Mouse (Mus musculus): Measurements from ENCODE around the gene Idnk. TPM values are rescaled to one million over a fixed set of nuclear protein-coding genes. Genes with fewer than 3 reads are reported as not detected.
A peak's percentile ranks its signal among the peaks of the same experiment; 100 is the strongest.

Idnk gene
- 57.8 and 62.7 TPM in 2 replicates for polyA plus RNA-seq (2014; fragmentation: Nextera tagmentation; extraction: Ambion mirVana)

GRCm38 (mm10) chr13:58157447-58158098 lies at the start of gene Idnk:
Idnk (plus strand) TSS chr13:58157649.
- Histone ChIP-seq H3K27ac (ENCODE audit: low read depth, low read length) (peak within 1 kb of the TSS; percentile 24; the same call in 1 of the 2 replicates), H3K9ac (ENCODE audit: low read depth, low read length) (peak within 1 kb of the TSS; percentile 81), H3K4me3 (ENCODE audit: low read depth, low read length) (peak within 1 kb of the TSS; percentile 82), H3K4me2 (replicated peaks; ENCODE audit: low read depth, low read length) (peak within 1 kb of the TSS; percentile 96), H3K27me3 (ENCODE audit: control insufficient read depth, insufficient read depth, low read length) (no peaks in the 10 kb centered on the region), H3K9me3 (ENCODE audit: control insufficient read depth, low read length) (no peaks in the 10 kb centered on the region), H3K4me1 (replicated peaks; ENCODE audit: control insufficient read depth, insufficient read depth, low read length) (no peaks in the 10 kb centered on the region; the same call in none of the 2 replicates), H3K36me3 (ENCODE audit: control insufficient read depth, insufficient read depth, low read length) (peaks cover 10% of the 10 kb centered on the region)
- DNase-seq (ENCODE audit: low spot score) (peak; percentile 92), ATAC-seq (ENCODE audit: low FRiP score) (peak; percentile 88)
- WGBS: 1% methylated on average over 30 of the region's 30 CpGs

GRCm38 (mm10) chr13:58111306-58111705 lies 46.1 kb upstream of the Idnk start:
- Histone ChIP-seq H3K9me3 (ENCODE audit: control insufficient read depth, low read length) (no peaks in the 10 kb centered on the region), H3K27ac (ENCODE audit: low read depth, low read length) (no peak overlapping the region), H3K9ac (ENCODE audit: low read depth, low read length) (no peak overlapping the region), H3K4me2 (replicated peaks; ENCODE audit: low read depth, low read length) (no peak overlapping the region), H3K27me3 (ENCODE audit: control insufficient read depth, insufficient read depth, low read length) (no peaks in the 10 kb centered on the region), H3K4me3 (ENCODE audit: low read depth, low read length) (no peak overlapping the region), H3K4me1 (replicated peaks; ENCODE audit: control insufficient read depth, insufficient read depth, low read length) (peaks cover 2% of the 10 kb centered on the region; the same call in 1 of the 2 replicates), H3K36me3 (ENCODE audit: control insufficient read depth, insufficient read depth, low read length) (no peaks in the 10 kb centered on the region)
- 89% methylated on average over 6 of the region's 6 CpGs for WGBS
- no peak for ATAC-seq (ENCODE audit: low FRiP score)
- no peak for DNase-seq (ENCODE audit: low spot score)

GRCm38 (mm10) chr13:58112191-58112590 lies 45.3 kb upstream of the Idnk start:
- Histone ChIP-seq H3K4me3 (ENCODE audit: low read depth, low read length) (peak overlapping the region; percentile 48; the same call in 1 of the 2 replicates), H3K9ac (ENCODE audit: low read depth, low read length) (no peak overlapping the region; the same call in 1 of the 2 replicates), H3K4me2 (replicated peaks; ENCODE audit: low read depth, low read length) (peak overlapping the region; percentile 76), H3K27me3 (ENCODE audit: control insufficient read depth, insufficient read depth, low read length) (no peaks in the 10 kb centered on the region), H3K9me3 (ENCODE audit: control insufficient read depth, low read length) (no peaks in the 10 kb centered on the region), H3K36me3 (ENCODE audit: control insufficient read depth, insufficient read depth, low read length) (no peaks in the 10 kb centered on the region), H3K27ac (ENCODE audit: low read depth, low read length) (no peak overlapping the region), H3K4me1 (replicated peaks; ENCODE audit: control insufficient read depth, insufficient read depth, low read length) (peaks cover 2% of the 10 kb centered on the region; the same call in 1 of the 2 replicates)
- 75% methylated on average over 10 of the region's 10 CpGs for WGBS
- DNase-seq (ENCODE audit: low spot score) (no peak), ATAC-seq (ENCODE audit: low FRiP score) (no peak)

- H3K9me3 ChIP-seq (ENCODE audit: control insufficient read depth, low read length): no peaks in the 10 kb centered on the region
- H3K27ac ChIP-seq (ENCODE audit: low read depth, low read length): peak overlapping the region; percentile 76; the same call in 1 of the 2 replicates
- peaks cover 2% of the 10 kb centered on the region; the same call in 1 of the 2 replicates for H3K4me1 ChIP-seq (replicated peaks; ENCODE audit: control insufficient read depth, insufficient read depth, low read length)
- H3K4me3 ChIP-seq (ENCODE audit: low read depth, low read length): peak overlapping the region; percentile 48
- H3K36me3 ChIP-seq (ENCODE audit: control insufficient read depth, insufficient read depth, low read length): no peaks in the 10 kb centered on the region
- H3K9ac ChIP-seq (ENCODE audit: low read depth, low read length): peak overlapping the region; percentile 74
- DNase-seq (ENCODE audit: low spot score) (no peak), ATAC-seq (ENCODE audit: low FRiP score) (no peak)
- peak overlapping the region; percentile 76 for H3K4me2 ChIP-seq (replicated peaks; ENCODE audit: low read depth, low read length)
- 21% methylated on average over 11 of the region's 11 CpGs for WGBS
- no peaks in the 10 kb centered on the region for H3K27me3 ChIP-seq (ENCODE audit: control insufficient read depth, insufficient read depth, low read length)
These were observed 44.8 kb upstream of the Idnk start for GRCm38 (mm10) chr13:58112601-58113041.

DNA sequence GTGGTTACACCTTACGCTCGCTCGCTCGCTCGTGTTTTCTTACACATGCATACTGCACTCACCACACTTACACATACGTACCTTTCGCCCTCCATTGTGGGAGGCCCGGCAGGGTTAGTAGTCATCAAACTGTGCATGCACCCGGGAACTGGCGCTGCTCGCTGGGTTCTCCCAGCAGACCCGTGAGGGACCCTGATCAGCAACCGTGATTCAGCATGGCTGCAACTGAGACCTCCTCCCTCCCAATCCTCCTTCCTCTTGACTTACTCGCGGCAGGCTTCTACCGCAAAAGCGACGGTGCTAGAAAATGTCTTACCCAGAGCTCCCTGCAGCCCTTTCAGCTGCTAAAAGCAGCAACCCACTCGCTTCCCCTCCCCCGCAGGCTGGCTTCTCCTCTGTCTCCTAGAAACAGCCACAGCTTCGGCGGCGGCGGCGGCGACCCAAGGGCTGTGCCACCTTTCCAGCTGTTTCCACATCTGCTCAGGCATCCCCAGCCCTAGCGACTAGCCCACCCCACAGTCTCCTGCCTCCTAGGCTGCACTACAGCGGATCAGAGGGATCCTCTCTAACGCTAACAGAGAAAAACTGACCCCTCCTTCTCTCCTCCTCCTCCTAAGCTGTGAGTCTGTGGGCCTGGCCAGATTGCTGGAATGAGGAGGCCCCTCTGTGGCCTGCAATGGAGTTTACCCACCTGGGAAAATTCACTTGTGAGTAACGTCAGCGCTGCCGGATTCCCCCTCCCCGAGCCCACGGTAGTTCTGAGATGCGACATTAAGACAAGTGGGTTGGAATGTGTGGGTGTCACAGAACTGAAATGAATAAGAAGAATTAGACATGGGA lies 44.2 kb upstream of the Idnk start, which contains the start of gene Klhl3:
Gene Klhl3, minus strand, starts transcription at position 532 of the 840 bp plus-strand sequence.
- 2% methylated on average over 35 of the region's 35 CpGs for WGBS
- DNase-seq (ENCODE audit: low spot score) (peak; percentile 78), ATAC-seq (ENCODE audit: low FRiP score) (peak; percentile 77)
- Histone ChIP-seq H3K27ac (ENCODE audit: low read depth, low read length) (peak within 1 kb of the TSS; percentile 76), H3K9ac (ENCODE audit: low read depth, low read length) (peak within 1 kb of the TSS; percentile 74), H3K27me3 (ENCODE audit: control insufficient read depth, insufficient read depth, low read length) (no peaks in the 10 kb centered on the region), H3K9me3 (ENCODE audit: control insufficient read depth, low read length) (no peaks in the 10 kb centered on the region), H3K36me3 (ENCODE audit: control insufficient read depth, insufficient read depth, low read length) (no peaks in the 10 kb centered on the region), H3K4me3 (ENCODE audit: low read depth, low read length) (peak within 1 kb of the TSS; percentile 48), H3K4me1 (replicated peaks; ENCODE audit: control insufficient read depth, insufficient read depth, low read length) (peaks cover 2% of the 10 kb centered on the region; the same call in 1 of the 2 replicates), H3K4me2 (replicated peaks; ENCODE audit: low read depth, low read length) (peak within 1 kb of the TSS; percentile 76)

DNA sequence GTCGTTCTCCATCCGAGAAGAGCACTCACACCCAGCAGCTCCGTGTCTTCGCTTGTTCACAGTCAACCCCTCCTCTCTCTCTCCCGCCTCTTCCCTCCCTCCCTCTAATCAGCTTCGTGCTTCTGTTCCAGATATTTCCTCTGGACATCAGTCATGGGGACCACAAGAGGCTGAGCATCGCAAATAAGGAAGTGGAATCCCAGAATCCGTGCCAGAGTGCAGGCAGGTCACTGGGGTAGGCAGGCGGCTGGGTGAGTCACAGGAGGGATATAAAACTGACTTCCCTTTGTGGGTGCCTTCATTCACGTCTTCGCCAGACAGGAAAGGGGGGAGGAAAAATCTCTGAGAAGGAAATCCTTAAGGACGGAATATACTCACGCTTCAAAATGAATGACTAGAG lies 42.2 kb upstream of the Idnk start:
- 66% methylated on average over 13 of the region's 13 CpGs for WGBS
- Histone ChIP-seq H3K4me3 (ENCODE audit: low read depth, low read length) (no peak overlapping the region), H3K36me3 (ENCODE audit: control insufficient read depth, insufficient read depth, low read length) (no peaks in the 10 kb centered on the region), H3K4me1 (replicated peaks; ENCODE audit: control insufficient read depth, insufficient read depth, low read length) (peaks cover 2% of the 10 kb centered on the region; the same call in 1 of the 2 replicates), H3K4me2 (replicated peaks; ENCODE audit: low read depth, low read length) (no peak overlapping the region), H3K9me3 (ENCODE audit: control insufficient read depth, low read length) (no peaks in the 10 kb centered on the region), H3K27me3 (ENCODE audit: control insufficient read depth, insufficient read depth, low read length) (no peaks in the 10 kb centered on the region), H3K9ac (ENCODE audit: low read depth, low read length) (no peak overlapping the region), H3K27ac (ENCODE audit: low read depth, low read length) (no peak overlapping the region)
- no peak for DNase-seq (ENCODE audit: low spot score)
- ATAC-seq (ENCODE audit: low FRiP score): no peak

GRCm38 (mm10) chr13:58116801-58117200 lies 40.6 kb upstream of the Idnk start:
- peaks cover 2% of the 10 kb centered on the region; the same call in 1 of the 2 replicates for H3K4me1 ChIP-seq (replicated peaks; ENCODE audit: control insufficient read depth, insufficient read depth, low read length)
- ATAC-seq (ENCODE audit: low FRiP score) (no peak), DNase-seq (ENCODE audit: low spot score) (no peak)
- no peak overlapping the region for H3K27ac ChIP-seq (ENCODE audit: low read depth, low read length)
- WGBS: 98% methylated on average over 2 of the region's 2 CpGs
- no peaks in the 10 kb centered on the region for H3K27me3 ChIP-seq (ENCODE audit: control insufficient read depth, insufficient read depth, low read length)
- H3K4me3 ChIP-seq (ENCODE audit: low read depth, low read length): no peak overlapping the region
- no peaks in the 10 kb centered on the region for H3K36me3 ChIP-seq (ENCODE audit: control insufficient read depth, insufficient read depth, low read length)
- H3K9me3 ChIP-seq (ENCODE audit: control insufficient read depth, low read length): no peaks in the 10 kb centered on the region
- H3K9ac ChIP-seq (ENCODE audit: low read depth, low read length): no peak overlapping the region
- no peak overlapping the region for H3K4me2 ChIP-seq (replicated peaks; ENCODE audit: low read depth, low read length)

DNA sequence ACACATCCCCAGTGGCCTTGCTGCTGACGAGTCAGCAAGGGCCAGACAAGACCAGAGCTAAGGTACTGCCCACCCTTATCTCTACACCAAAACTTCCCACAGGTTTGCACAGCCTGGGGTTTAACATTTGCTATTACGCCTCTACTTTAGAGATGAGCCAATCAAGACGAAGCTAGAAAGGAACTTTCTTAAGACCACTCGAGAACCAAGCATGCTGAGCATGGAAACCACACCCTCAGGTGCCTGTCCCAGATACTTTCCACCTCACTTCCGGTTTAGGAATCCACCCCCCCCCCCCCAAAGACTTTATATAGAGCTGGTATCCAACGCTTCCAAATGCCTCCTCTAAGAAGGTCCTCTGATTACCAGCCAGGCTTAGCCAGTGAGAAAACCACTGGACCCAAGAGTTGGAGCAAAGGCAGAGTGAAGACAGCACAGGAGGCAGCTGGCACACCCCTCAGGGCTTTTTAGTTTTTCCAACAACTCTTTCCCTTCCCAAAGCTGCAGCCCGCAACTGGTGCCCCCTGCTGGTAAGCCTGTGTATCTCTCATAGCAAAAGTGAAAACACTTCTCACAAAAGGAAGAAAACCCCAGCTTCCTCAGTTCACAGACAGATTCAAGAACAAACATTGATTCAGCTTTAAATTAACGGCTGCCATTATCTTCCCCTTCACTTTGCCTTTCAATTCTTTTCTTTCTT lies 40.0 kb upstream of the Idnk start:
- H3K27me3 ChIP-seq (ENCODE audit: control insufficient read depth, insufficient read depth, low read length): no peaks in the 10 kb centered on the region
- no peak overlapping the region for H3K4me3 ChIP-seq (ENCODE audit: low read depth, low read length)
- peaks cover 2% of the 10 kb centered on the region; the same call in 1 of the 2 replicates for H3K4me1 ChIP-seq (replicated peaks; ENCODE audit: control insufficient read depth, insufficient read depth, low read length)
- H3K4me2 ChIP-seq (replicated peaks; ENCODE audit: low read depth, low read length): no peak overlapping the region
- no peak overlapping the region for H3K27ac ChIP-seq (ENCODE audit: low read depth, low read length)
- no peak overlapping the region for H3K9ac ChIP-seq (ENCODE audit: low read depth, low read length)
- ATAC-seq (ENCODE audit: low FRiP score): no peak
- DNase-seq (ENCODE audit: low spot score): peak; percentile 58
- H3K9me3 ChIP-seq (ENCODE audit: control insufficient read depth, low read length): no peaks in the 10 kb centered on the region
- WGBS: 70% methylated on average over 8 of the region's 8 CpGs
- H3K36me3 ChIP-seq (ENCODE audit: control insufficient read depth, insufficient read depth, low read length): no peaks in the 10 kb centered on the region

All from hindbrain, embryonic 11.5 days (tissue).